Mouse (Mus musculus) WW6 (cell line): ENCODE data around the gene Sema6d.

Experiments
- DNase-seq: peaks from one replicate; pipeline ENCODE4 v3.0.0-alpha.2; 2013; ENCODE audit warnings: low read depth, low spot score

The Sema6d gene

GRCm38 (mm10) chr2:124089813-124090230 lies at the start of gene Sema6d:
Gene Sema6d (plus strand): TSS chr2:124089969.
- no peak for DNase-seq

- DNase-seq, result no peak
These were observed 29.9 kb upstream of the Sema6d start for GRCm38 (mm10) chr2:124059910-124060309.

GRCm38 (mm10) chr2:124068380-124068779 lies 21.4 kb upstream of the Sema6d start:
- DNase-seq, result no peak

- DNase-seq, result no peak
These were observed 19.1 kb upstream of the Sema6d start for GRCm38 (mm10) chr2:124070664-124071063.

- no peak for DNase-seq
These were observed 18.4 kb upstream of the Sema6d start for GRCm38 (mm10) chr2:124071380-124071779.

GRCm38 (mm10) chr2:124090231-124091141 lies 717 bp downstream of the Sema6d start:
- no peak for DNase-seq

- no peak for DNase-seq
These were observed 9.9 kb downstream of the Sema6d start for GRCm38 (mm10) chr2:124099697-124100096.

GRCm38 (mm10) chr2:124100486-124101200 lies 10.9 kb downstream of the Sema6d start:
- no peak for DNase-seq

GRCm38 (mm10) chr2:124101201-124101517 lies 11.4 kb downstream of the Sema6d start:
- no peak for DNase-seq

GRCm38 (mm10) chr2:124101580-124101979 lies 11.8 kb downstream of the Sema6d start:
- no peak for DNase-seq

GRCm38 (mm10) chr2:124103277-124103676 lies 13.5 kb downstream of the Sema6d start:
- DNase-seq, result no peak

GRCm38 (mm10) chr2:124118469-124119243 lies 28.9 kb downstream of the Sema6d start:
- DNase-seq, result no peak

- no peak for DNase-seq
These were observed 30.6 kb downstream of the Sema6d start for GRCm38 (mm10) chr2:124120355-124120754.

- DNase-seq, result no peak
These were observed 31.8 kb downstream of the Sema6d start for GRCm38 (mm10) chr2:124121539-124121938.

- no peak for DNase-seq
These were observed 35.7 kb downstream of the Sema6d start for GRCm38 (mm10) chr2:124125504-124125903.

- no peak for DNase-seq
These were observed 37.1 kb downstream of the Sema6d start for GRCm38 (mm10) chr2:124126853-124127252.

- DNase-seq, result no peak
These were observed 41.1 kb downstream of the Sema6d start for GRCm38 (mm10) chr2:124130876-124131275.

GRCm38 (mm10) chr2:124141510-124142044 lies 51.8 kb downstream of the Sema6d start:
- no peak for DNase-seq

GRCm38 (mm10) chr2:124145528-124145927 lies 55.8 kb downstream of the Sema6d start:
- DNase-seq, result peak; percentile 18

- DNase-seq, result no peak
These were observed 68.4 kb downstream of the Sema6d start for GRCm38 (mm10) chr2:124158158-124158557.

GRCm38 (mm10) chr2:124162001-124162599 lies 72.3 kb downstream of the Sema6d start:
- no peak for DNase-seq
